Mouse (Mus musculus) C2C12 (cell line): ENCODE results near the gene Zfhx3. TPM values are rescaled to one million over a fixed set of nuclear protein-coding genes. Genes with fewer than 3 reads are reported as not detected.

Experiments
- H3K27me3 ChIP-seq: one replicate; pipeline ENCODE4 v1.6.1; 2011; ENCODE audit not compliant: control insufficient read depth, insufficient read depth, insufficient read length
- H3K36me3 ChIP-seq: one replicate; pipeline ENCODE4 v1.6.1; 2011; ENCODE audit not compliant: control insufficient read depth, insufficient read depth
- H3K4me3 ChIP-seq: one replicate; pipeline ENCODE4 v1.5.1; 2011; ENCODE audit warnings: mild to moderate bottlenecking, control low read depth; ENCODE audit not compliant: poor library complexity, insufficient read depth, severe bottlenecking
- H3K79me2 ChIP-seq: one replicate; pipeline ENCODE4 v1.6.1; 2011; ENCODE audit not compliant: control insufficient read depth, insufficient read depth
- H3K79me3 ChIP-seq: one replicate; pipeline ENCODE4 v1.6.1; 2011; ENCODE audit warnings: low read depth, control low read depth
- H3ac ChIP-seq: one replicate; pipeline ENCODE3; 2011; ENCODE audit warnings: low read depth; ENCODE audit not compliant: control insufficient read depth, insufficient read length
- CEBPB ChIP-seq: IDR thresholded peaks from one replicate; pipeline ENCODE4 v1.6.1; 2011; ENCODE audit warnings: low read depth, mild to moderate bottlenecking, control low read depth, moderate library complexity
- CTCF ChIP-seq: IDR thresholded peaks from one replicate; pipeline ENCODE4 v1.5.1; 2011; ENCODE audit not compliant: control insufficient read depth, insufficient read depth, insufficient read length
- FOSL1 ChIP-seq: IDR thresholded peaks from one replicate; pipeline ENCODE4 v1.8.0; 2011; ENCODE audit warnings: mild to moderate bottlenecking, low read length; ENCODE audit not compliant: poor library complexity, insufficient read depth, severe bottlenecking
- MAX ChIP-seq: IDR thresholded peaks from one replicate; pipeline ENCODE4 v1.6.1; 2011; ENCODE audit warnings: mild to moderate bottlenecking, control low read depth
- MYOD1 ChIP-seq: IDR thresholded peaks from one replicate; pipeline ENCODE4 v1.6.1; 2011; ENCODE audit warnings: low read depth; ENCODE audit not compliant: control insufficient read depth, insufficient read length
- MYOG ChIP-seq: IDR thresholded peaks from one replicate; pipeline ENCODE4 v1.6.1; 2011; ENCODE audit not compliant: control insufficient read depth, insufficient read length; ENCODE audit errors: extremely low read depth
- USF1 ChIP-seq: IDR thresholded peaks from one replicate; pipeline ENCODE4 v1.6.1; 2011; ENCODE audit warnings: low read depth, mild to moderate bottlenecking, control low read depth, moderate library complexity
- polyA plus RNA-seq: library from polyadenylated mRNA; unstranded; fragments of >200 nt; fragmentation: generic; extraction: Trizol; gene quantifications from one replicate; pipeline ENCODE4 v1.2.1, GENCODE M21; 2012; ENCODE audit warnings: missing spikeins

Zfhx3 gene
- polyA plus RNA-seq, 1 experiment: 4.3 TPM

GRCm38 (mm10) chr8:108846174-108846573, 903.7 kb downstream of the Zfhx3 start:
- Histone ChIP-seq H3ac (no peak overlapping the region), H3K36me3 (no peaks in the 10 kb centered on the region), H3K27me3 (no peaks in the 10 kb centered on the region), H3K79me2 (no peaks in the 10 kb centered on the region), H3K79me3 (no peaks in the 10 kb centered on the region), H3K4me3 (no peak overlapping the region)
- TF ChIP-seq MYOG (no peak), CEBPB (no peak), USF1 (no peak), MAX (no peak), MYOD1 (no peak), FOSL1 (no peak), CTCF (no peak)

GRCm38 (mm10) chr8:108846827-108847226, 904.4 kb downstream of the Zfhx3 start:
- Histone ChIP-seq H3K79me2 (no peaks in the 10 kb centered on the region), H3K4me3 (no peak overlapping the region), H3K27me3 (no peaks in the 10 kb centered on the region), H3K36me3 (no peaks in the 10 kb centered on the region), H3K79me3 (peaks cover under 1% of the 10 kb centered on the region), H3ac (no peak overlapping the region)
- TF ChIP-seq MAX (no peak), CTCF (no peak), USF1 (no peak)

GRCm38 (mm10) chr8:108847356-108847755, 904.9 kb downstream of the Zfhx3 start:
- no peak overlapping the region for H3K4me3 ChIP-seq
- H3K79me3 ChIP-seq: peaks cover 2% of the 10 kb centered on the region
- H3K36me3 ChIP-seq: no peaks in the 10 kb centered on the region
- H3ac ChIP-seq: no peak overlapping the region
- no peaks in the 10 kb centered on the region for H3K79me2 ChIP-seq
- TF ChIP-seq FOSL1 (no peak), MAX (no peak), CEBPB (no peak), USF1 (no peak), CTCF (no peak), MYOD1 (no peak), MYOG (no peak)
- H3K27me3 ChIP-seq: no peaks in the 10 kb centered on the region

GRCm38 (mm10) chr8:108848484-108848883, 906.0 kb downstream of the Zfhx3 start:
- Histone ChIP-seq H3K79me2 (no peaks in the 10 kb centered on the region), H3K36me3 (no peaks in the 10 kb centered on the region), H3K4me3 (no peak overlapping the region), H3K79me3 (peaks cover 2% of the 10 kb centered on the region), H3K27me3 (no peaks in the 10 kb centered on the region), H3ac (no peak overlapping the region)
- TF ChIP-seq USF1: no peak
- no peak for TF ChIP-seq CTCF
- TF ChIP-seq MYOG: no peak
- no peak for TF ChIP-seq FOSL1
- TF ChIP-seq MAX: no peak
- no peak for TF ChIP-seq MYOD1
- no peak for TF ChIP-seq CEBPB

GRCm38 (mm10) chr8:108853028-108853427, 910.6 kb downstream of the Zfhx3 start:
- Histone ChIP-seq H3K79me3 (peaks cover 5% of the 10 kb centered on the region), H3K4me3 (no peak overlapping the region), H3K79me2 (no peaks in the 10 kb centered on the region), H3K36me3 (peaks cover 5% of the 10 kb centered on the region), H3ac (no peak overlapping the region), H3K27me3 (no peaks in the 10 kb centered on the region)
- TF ChIP-seq MYOD1 (no peak), CTCF (no peak)

- Histone ChIP-seq H3K79me3 (peaks cover 5% of the 10 kb centered on the region), H3K36me3 (peaks cover 6% of the 10 kb centered on the region), H3ac (no peak overlapping the region), H3K27me3 (no peaks in the 10 kb centered on the region), H3K79me2 (no peaks in the 10 kb centered on the region), H3K4me3 (no peak overlapping the region)
- TF ChIP-seq USF1: no peak
- TF ChIP-seq MYOG: no peak
- TF ChIP-seq CTCF: no peak
- no peak for TF ChIP-seq MAX
- no peak for TF ChIP-seq FOSL1
- TF ChIP-seq CEBPB: no peak
- TF ChIP-seq MYOD1: no peak
Measured at GRCm38 (mm10) chr8:108854444-108855102, 912.1 kb downstream of the Zfhx3 start.
